Mouse (Mus musculus) cortical plate, adult 2 months (tissue): ENCODE measurements at regions not wholly inside any gene's neighbourhood (a gene's known extent, or its start where the extent isn't known, plus 50 kb on each side); places are given as distances from the start of the nearest gene placed in this dataset.

Experiments used
- H3K27ac ChIP-seq: fragments of 200-500 bp; 2 replicates; pipeline ENCODE4 v1.5.1; 2012; ENCODE audit warnings: low read length, control low read depth, inconsistent platforms; ENCODE audit not compliant: insufficient read depth
- H3K4me1 ChIP-seq: fragments of 200-500 bp; 2 replicates; pipeline ENCODE4 v1.6.1; 2011; ENCODE audit warnings: low read length; ENCODE audit not compliant: control insufficient read depth, insufficient read depth
- H3K4me3 ChIP-seq: fragments of 200-500 bp; 2 replicates; pipeline ENCODE4 v1.5.1; 2011; ENCODE audit warnings: mild to moderate bottlenecking, low read length, control low read depth; ENCODE audit not compliant: insufficient read depth
- CTCF ChIP-seq: fragments of 200-500 bp; IDR thresholded peaks from 2 replicates; pipeline ENCODE4 v1.5.1; 2011; ENCODE audit warnings: mild to moderate bottlenecking, control low read depth, low read length; ENCODE audit not compliant: insufficient read depth; ENCODE audit errors: extremely low read depth
- POLR2A ChIP-seq: fragments of 200-500 bp; IDR thresholded peaks from 2 replicates; pipeline ENCODE4 v1.6.1; 2011; ENCODE audit warnings: mild to moderate bottlenecking, low read length, control low read depth; ENCODE audit not compliant: insufficient read depth; ENCODE audit errors: extremely low read depth

GRCm38 (mm10) chr12:117422315-117422978 lies 93.8 kb upstream of the Rapgef5 start:
- H3K4me1 ChIP-seq, result no peaks in the 10 kb centered on the region
- H3K4me3 ChIP-seq, result no peak overlapping the region
- TF ChIP-seq POLR2A, result no peak
- no peak for TF ChIP-seq CTCF
- no peak overlapping the region for H3K27ac ChIP-seq

- Histone ChIP-seq H3K4me3 (no peak overlapping the region), H3K27ac (no peak overlapping the region), H3K4me1 (no peaks in the 10 kb centered on the region)
- TF ChIP-seq CTCF (no peak), POLR2A (no peak)
Observed at GRCm38 (mm10) chr12:117425363-117426031, 90.8 kb upstream of the Rapgef5 start.

GRCm38 (mm10) chr12:117427431-117427830 lies 88.8 kb upstream of the Rapgef5 start:
- Histone ChIP-seq H3K27ac (no peak overlapping the region), H3K4me3 (no peak overlapping the region), H3K4me1 (no peaks in the 10 kb centered on the region)
- TF ChIP-seq POLR2A, result no peak
- peak; percentile 73 for TF ChIP-seq CTCF

GRCm38 (mm10) chr12:117430886-117431285 lies 85.4 kb upstream of the Rapgef5 start:
- Histone ChIP-seq H3K4me3 (no peak overlapping the region), H3K4me1 (no peaks in the 10 kb centered on the region), H3K27ac (no peak overlapping the region)
- TF ChIP-seq POLR2A (no peak), CTCF (no peak)

GRCm38 (mm10) chr12:117432788-117433187 lies 83.5 kb upstream of the Rapgef5 start:
- Histone ChIP-seq H3K4me3 (no peak overlapping the region), H3K27ac (no peak overlapping the region), H3K4me1 (no peaks in the 10 kb centered on the region)
- no peak for TF ChIP-seq CTCF
- no peak for TF ChIP-seq POLR2A

- TF ChIP-seq CTCF, result no peak
- Histone ChIP-seq H3K4me1 (no peaks in the 10 kb centered on the region), H3K27ac (no peak overlapping the region), H3K4me3 (no peak overlapping the region)
Observed at GRCm38 (mm10) chr12:117437011-117437410, 79.3 kb upstream of the Rapgef5 start.

GRCm38 (mm10) chr12:117439015-117439605 lies 77.2 kb upstream of the Rapgef5 start:
- H3K4me3 ChIP-seq, result no peak overlapping the region
- no peak for TF ChIP-seq CTCF
- no peak for TF ChIP-seq POLR2A
- H3K27ac ChIP-seq, result no peak overlapping the region
- no peaks in the 10 kb centered on the region; the same call in 1 of the 2 replicates for H3K4me1 ChIP-seq

GRCm38 (mm10) chr12:117444247-117444989 lies 71.9 kb upstream of the Rapgef5 start:
- Histone ChIP-seq H3K27ac (no peak overlapping the region), H3K4me1 (no peaks in the 10 kb centered on the region; the same call in 1 of the 2 replicates), H3K4me3 (no peak overlapping the region)
- no peak for TF ChIP-seq POLR2A
- no peak for TF ChIP-seq CTCF

GRCm38 (mm10) chr12:117447223-117447622 lies 69.1 kb upstream of the Rapgef5 start:
- H3K4me1 ChIP-seq, result no peaks in the 10 kb centered on the region; the same call in 1 of the 2 replicates
- H3K27ac ChIP-seq, result no peak overlapping the region
- H3K4me3 ChIP-seq, result no peak overlapping the region
- no peak for TF ChIP-seq CTCF
- no peak for TF ChIP-seq POLR2A
